Mouse (Mus musculus): ENCODE measurements around the gene Mpnd.

Mpnd gene

DNA sequence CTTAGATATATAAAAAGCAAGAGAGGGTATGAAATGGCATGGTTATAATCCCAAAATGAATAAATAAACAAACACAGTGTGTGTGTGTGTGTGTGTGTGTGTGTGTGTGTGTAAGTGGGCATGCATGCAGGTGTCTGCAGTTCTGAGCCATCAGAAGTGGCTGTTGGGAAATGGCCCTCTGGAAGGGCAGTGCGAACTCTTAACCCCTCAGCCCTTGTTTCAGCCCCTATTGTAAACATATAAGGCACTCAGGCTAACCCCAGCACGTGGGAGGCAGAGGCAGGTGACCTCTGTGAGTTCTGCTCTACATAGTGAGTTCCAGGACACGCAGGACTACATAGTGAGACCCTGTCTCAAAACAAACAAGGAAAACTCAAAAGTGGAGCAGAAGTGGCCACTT lies 28.2 kb upstream of the Mpnd start:
- CTCF ChIA-PET: no interaction called here

DNA sequence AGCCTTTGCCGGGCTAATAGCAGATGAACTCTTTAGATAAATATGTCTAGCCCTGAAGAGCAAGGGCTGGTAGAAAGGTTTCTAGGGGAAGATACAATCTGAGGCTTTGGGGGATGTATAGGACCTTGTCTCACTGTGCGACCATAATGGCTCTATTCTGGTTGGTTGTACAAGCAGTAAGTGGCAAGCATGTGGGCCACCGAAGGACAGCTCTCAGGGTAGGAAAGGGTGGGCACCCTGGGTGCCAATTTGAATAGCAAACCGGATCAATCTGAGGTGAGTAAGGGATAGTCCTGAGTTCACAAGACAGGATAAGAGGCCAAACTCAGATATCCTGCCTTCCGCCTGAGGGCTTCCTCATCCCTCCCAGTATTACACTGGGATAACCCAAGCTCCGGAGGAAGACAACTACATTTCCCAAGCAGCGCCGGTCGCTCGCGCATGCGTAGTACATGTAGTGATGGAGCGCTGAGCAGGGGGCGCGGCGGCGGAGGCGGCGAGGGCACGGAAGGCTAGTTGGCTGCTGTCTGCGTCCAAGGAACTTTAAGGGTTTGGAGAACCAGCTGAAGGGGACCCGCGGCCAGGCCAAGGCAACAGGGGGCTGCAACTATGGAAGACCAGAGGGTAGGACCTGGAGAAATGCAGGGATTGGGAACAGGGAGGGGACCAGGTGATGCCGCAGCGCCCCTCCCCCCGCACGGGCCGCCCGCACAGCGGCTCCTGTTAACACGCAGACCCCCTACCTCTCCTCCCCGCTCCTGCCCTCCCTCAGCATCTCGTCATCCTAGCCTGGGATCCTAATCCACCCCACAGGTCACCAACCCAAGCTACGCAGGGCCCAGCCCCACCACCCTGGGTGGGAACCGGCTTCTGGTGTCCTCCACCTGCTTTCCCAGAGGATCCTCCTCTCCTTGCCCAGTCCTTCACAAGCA lies 19.2 kb upstream of the Mpnd start, which contains the start of gene Fsd1:
TSS of gene Fsd1 (plus strand) at position 480 of the 932 bp plus-strand sequence.
- CTCF ChIA-PET: no interaction called here

DNA sequence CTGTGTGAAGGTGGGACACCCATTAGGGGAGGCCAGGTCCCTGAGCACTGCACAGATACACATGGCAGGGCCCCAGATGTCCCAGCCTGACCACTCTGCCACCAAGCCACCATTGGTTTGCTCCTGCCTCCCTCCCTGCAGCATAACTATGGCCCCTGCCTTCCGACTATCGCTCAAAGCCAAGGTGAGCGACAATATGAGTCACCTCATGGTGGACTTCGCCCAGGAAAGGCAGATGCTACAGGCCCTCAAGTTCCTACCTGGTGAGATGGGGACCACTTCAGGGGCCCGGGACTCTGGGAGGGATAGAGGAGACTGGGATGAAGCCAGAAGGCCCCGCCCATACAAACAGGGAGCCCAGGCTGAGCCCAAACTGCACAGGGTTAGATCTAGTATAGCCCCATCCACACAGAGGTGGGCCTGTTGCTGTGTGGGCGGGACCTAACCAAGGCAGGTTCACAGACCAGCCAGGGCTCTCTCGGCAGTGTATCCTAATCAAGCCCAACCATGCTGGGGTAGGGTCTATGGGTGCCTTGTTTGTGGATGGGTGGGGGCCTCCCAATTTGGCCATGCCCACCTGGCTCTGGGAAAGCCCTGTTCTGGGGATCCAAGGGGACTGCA lies 15.1 kb upstream of the Mpnd start:
- CTCF ChIA-PET: no interaction called here

DNA sequence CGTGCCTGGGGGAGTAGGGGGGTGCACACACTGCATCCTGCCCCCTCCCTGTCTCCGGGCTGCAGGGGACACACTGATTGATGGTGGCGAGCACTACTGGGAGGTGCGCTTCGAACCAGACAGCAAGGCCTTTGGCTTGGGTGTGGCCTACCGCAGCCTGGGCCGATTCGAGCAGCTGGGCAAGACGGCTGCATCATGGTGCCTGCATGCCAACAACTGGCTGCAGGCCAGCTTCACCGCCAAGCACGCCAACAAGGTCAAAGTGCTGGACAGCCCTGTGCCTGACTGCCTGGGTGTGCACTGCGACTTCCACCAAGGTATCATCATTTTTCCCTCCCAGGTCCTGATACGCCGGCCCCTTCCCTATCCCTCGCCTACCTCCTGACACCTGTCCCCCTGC lies 9.5 kb upstream of the Mpnd start:
- CTCF ChIA-PET: no interaction called here

DNA sequence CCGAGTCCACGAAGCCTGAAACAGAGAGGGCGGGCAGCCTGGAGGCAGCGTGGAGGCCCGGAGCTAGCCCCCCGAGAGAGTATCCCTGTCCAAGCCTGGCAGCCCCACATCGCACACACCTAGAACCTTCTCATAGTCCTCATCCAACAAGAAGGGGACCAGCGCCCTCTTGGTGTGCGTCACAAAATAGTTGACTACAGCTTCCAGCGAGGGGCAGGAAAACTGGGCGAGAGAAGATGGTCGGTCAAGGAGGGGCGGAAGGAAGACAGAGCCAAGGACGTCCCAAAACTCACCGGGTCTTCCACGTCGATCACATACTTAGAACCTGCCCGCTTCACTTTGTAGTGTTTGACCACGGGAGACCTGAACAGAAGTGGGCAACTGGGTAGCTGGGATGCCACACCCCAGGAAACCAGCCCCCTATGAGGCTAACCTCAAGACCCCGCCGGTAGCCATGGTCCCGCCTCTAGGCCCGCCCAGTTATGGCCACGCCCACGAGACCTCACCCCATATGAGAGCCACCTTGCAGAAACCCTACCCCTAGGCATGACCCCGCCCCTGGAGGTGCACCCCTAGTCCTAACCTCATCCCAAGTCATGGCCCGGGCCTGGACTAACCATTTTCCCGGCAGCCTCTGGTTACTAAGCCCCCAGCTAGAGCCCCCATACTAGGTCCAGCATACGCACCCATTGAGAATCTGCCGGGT lies 5.6 kb upstream of the Mpnd start:
- CTCF ChIA-PET: no interaction called here

DNA sequence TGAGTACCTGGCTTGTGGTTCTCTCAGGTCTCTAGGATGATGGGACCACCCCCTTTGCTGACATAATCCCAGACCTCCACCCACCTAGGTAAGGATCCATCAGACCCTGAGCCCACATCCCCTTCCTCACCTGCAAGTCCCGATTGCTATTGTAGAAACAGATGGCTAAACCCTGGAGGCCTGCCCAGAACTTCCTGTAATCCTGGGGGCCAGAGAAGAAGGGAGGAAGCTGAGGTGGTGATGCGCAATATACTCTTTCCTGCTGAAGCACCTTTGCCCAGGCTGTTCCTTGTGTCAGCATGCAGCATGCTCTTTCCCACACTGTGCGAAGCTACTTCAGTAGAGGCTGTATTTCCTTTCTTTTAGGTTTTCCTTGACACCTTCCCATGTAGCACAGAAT lies 2.5 kb upstream of the Mpnd start:
- CTCF ChIA-PET: no interaction called here

DNA sequence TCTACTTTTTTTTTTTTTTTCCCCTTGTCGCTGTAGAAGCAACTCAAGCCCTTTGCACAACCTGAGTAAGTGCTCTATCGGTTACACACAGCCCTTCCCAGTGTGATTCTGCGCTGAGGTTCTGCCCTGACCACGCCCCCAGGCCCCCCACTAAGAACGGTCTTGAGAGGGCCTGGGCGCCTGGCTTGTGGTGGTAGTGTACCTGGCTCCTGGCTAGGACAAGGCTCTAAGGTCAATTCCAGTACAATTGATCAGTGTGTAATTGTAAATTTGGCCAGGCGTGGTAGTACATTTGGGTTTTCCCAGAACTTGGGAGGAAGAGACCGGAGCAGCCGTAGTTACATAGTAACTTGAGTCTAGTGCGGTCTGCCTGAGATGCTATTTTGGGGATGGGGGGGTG lies 1.4 kb downstream of the Mpnd start:
- CTCF ChIA-PET: interaction anchor here (0.6 kb wide), 1 partner anchor 1280 kb away, joined by 3 read pairs; no protein-coding TSS in a partner anchor

DNA sequence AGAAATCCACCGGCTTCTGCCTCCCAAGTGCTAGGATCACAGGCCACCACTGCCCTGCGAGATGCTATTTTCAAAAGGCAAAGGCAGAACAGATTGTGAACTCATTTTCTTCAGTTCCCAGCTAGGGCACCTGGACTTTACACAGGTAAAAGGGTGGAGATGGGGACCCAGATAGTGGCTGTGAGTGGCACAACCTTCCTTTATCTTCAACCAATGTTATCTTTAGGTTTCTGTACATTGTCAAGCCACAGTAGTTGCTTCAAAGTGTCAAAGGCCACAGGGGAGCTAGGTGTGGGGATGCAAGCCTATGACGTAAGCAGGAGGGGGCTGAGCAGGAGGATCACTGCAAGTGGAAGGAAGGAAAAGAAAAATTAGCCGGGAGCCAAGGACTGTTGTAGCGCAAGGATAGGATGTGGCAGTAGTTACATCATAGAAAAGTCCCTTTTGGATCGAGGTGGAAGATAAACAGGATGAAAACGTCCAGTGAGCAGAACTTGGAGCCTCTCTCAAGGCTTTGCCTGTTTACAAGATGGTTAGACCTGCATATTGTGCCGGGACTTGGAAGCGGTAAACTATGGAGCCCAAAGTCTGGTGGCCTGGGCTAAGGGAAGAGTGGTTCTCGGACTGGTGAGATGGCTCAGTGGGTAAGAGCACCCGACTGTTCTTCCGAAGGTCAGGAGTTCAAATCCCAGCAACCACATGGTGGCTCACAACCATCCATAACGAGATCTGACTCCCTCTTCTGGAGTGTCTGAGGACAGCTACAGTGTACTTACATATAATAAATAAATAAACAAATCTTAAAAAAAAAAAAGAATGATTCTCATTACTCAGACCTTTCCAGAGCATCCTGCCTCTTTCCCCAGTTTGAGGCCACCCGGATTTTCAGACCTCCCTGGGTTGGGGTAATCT lies 2.2 kb downstream of the Mpnd start:
- CTCF ChIA-PET: interaction anchor here (0.5 to 1.8 kb wide), 3 partner anchors 9 to 1280 kb away, joined by 3 to 5 read pairs (median 4); no protein-coding TSS in a partner anchor

DNA sequence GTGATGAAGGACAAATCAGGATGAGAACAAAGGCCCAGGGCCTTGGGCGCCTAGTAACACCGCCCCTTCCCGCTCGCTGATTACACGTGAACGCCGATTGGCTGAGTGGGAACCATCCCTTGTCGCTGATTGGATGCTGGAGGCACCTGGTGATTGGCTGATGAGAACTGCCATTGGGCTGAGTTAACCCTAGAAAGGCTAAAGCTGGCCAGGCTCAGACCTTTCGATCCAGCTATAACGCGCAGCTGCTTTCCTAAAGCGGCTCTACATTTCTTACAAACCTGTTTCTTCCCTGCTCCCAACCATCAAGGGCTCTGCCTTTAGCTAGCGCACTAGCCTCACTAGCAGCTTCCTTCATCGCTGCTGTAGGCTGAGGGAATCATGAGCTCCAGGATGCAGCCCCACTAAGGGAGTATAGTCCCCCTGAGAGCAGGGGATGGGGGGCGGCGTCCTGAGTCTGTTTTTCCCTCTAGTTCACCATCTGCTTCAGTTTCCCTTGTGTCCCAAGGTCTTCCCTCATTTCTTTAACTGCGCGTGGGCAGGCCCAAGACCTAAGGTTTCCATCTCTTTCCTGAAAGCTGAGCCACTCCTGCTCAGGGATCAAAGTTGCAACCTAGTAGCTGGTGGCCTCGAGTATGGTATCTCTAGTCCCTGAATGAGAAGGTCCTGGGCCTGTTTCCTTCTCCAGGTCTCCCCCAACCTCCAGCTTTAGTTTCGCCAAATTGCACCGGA lies 3.0 kb downstream of the Mpnd start:
- CTCF ChIA-PET: interaction anchor here (0.5 to 1.8 kb wide), 3 partner anchors 9 to 114 kb away, joined by 4 to 6 read pairs (median 5); no protein-coding TSS in a partner anchor

DNA sequence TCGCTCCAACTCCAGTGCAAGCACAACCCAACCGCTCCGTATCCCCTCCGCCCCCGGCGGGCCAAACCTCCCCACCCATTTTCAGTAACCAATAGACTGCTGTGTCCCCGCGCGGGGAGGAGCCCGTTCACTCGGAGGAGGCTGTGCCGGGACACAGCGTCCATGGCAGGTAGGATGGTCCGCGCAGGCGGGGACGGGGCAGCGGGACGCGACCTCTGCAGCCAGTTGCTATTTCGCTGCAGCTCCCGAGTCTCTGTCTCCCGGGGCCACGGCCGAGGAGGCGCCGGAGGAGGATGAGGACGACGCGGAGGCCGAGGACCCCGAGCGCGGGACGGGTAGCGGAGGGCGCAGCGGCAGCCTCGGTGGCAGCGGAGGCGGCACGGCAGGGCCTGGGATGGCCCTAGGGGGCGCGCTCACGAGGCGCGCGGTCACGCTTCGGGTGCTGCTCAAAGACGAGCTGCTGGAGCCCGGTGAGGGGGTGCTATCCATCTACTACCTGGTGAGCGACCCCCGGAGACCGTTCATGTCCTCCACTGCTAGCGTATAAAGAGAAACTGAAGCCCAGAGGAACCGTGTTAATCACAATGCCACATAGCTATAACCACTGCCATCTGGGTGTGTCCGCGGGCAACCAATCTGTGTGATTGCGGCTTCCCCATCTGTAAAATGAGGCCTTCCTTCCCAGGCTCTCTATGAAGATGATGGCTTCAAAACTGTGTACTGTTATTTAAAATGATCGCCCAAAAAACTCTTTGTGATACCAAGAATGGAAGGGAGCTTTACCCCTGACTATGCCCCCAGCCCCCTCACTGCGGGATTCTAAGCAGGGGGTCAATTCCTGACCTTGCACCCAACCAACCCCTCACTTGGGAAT lies 3.8 kb downstream of the Mpnd start:
- CTCF ChIA-PET: interaction anchor here (0.7 to 1.8 kb wide), 5 partner anchors 8 to 51 kb away, joined by 3 to 6 read pairs (median 3); no protein-coding TSS in a partner anchor

DNA sequence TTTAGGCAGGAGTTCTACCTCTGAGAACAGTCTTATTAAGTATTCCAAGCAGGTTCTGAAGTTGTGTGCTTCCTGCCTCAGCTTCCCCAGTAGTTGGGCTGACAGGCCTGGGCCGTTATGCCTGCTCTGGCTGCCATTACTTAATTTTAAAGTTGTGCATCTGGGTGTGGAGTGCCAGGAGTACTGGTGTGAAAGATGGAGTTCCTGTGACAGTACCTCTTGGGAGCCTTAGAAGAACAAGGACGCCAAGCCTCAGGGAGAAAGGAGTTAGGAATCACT lies 4.4 kb downstream of the Mpnd start:
- CTCF ChIA-PET: interaction anchor here (0.7 to 1.5 kb wide), 4 partner anchors 11 to 51 kb away, joined by 3 to 6 read pairs (median 3); no protein-coding TSS in a partner anchor

DNA sequence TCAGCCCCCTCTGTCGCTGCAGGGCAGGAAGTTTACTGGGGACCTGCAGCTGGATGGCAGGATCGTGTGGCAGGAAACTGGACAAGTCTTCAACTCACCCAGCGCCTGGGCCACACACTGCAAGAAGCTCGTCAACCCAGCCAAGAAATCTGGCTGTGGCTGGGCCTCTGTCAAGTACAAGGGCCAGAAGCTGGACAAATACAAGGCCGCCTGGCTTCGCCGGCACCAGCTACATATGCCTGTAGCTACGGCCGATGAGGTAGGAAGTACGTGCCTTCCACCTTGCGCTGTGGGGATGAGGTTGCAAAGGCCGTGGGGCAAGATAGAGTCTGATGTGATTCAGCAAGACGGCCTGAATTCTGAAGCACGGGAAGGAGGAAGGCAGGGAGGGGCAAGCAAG lies 4.7 kb downstream of the Mpnd start:
- CTCF ChIA-PET: interaction anchor here (0.7 to 1.5 kb wide), 3 partner anchors 11 to 50 kb away, joined by 3 to 6 read pairs (median 3); no protein-coding TSS in a partner anchor

DNA sequence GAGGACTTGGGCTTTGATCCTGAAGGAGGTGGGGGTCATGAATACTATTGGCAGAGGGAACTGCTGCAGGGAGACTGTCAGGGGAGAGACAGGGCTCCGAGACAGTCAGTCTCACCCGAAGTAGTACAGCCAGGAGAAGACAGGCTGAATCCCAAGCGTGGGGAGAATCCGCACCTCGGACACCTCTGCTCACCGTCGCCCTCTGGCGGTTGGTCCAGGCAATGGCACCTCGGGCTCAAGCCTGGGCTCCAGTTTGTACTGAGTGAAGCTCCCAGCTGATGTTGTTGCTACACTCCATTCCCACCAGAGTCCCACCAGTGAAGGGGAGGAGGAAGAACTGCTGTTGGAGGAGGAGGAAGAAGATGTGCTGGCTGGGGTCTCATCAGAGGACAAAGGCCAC lies 5.2 kb downstream of the Mpnd start:
- CTCF ChIA-PET: interaction anchor here (1.3 kb wide), 1 partner anchor 11 kb away, joined by 3 read pairs; no protein-coding TSS in a partner anchor

DNA sequence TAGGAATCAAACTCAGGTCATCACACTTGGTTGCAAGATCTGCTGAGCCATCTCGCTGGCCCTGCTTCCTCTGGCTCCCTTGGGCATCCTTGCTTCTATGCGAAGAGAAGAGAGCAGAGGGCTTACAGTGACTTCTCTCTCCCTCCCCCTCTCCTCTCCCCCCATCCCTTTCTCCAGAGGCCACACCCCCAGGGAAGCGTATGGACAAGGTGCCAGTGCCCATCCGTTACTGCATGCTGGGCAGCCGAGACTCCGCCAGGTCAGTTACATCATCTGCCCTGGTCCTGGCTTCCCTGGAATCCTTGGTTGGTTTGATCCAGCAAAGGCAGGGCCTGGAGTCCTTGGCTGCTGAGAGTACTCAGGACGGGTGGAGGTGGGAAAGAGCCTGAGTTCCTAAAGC lies 5.9 kb downstream of the Mpnd start:
- CTCF ChIA-PET: no interaction called here

DNA sequence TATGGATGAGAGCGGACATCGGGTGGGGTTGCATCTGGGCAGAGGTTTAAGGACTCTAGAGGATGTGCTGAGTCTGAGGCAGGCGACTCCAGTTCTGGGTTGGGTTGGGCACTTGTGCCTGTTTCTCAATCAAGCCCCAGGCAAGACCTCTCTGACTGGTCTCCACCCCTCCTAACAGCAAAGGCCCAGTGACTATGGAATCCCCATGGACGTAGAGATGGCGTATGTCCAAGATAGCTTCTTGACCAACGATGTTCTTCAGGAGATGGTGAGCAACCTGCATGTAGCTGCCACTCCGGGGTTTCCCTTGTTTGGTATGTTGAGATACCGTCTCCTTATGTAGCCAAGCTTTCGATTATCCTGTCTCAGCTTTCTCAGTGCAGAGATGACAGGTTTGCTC lies 9.8 kb downstream of the Mpnd start:
- CTCF ChIA-PET: no interaction called here

DNA sequence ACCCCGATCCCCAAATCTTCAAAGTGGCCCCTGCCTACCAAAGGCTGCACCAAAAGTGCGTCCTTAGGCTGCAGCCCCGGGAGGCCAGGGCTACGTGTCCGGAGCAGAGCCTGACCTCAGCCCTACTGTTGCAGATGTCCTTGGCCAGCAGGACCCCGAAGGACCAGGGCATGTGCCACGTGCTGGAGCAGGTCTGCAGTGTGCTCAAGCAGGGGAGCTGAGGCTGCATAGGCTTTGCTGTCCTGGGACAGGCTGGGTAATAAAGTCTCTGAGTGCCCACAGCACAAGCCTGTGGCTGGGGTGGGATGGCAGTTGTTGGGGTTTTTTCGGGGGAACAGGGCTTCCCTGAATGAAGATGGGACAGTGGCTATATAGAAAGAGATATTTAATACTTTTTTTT lies 10.9 kb downstream of the Mpnd start:
- CTCF ChIA-PET: no interaction called here

DNA sequence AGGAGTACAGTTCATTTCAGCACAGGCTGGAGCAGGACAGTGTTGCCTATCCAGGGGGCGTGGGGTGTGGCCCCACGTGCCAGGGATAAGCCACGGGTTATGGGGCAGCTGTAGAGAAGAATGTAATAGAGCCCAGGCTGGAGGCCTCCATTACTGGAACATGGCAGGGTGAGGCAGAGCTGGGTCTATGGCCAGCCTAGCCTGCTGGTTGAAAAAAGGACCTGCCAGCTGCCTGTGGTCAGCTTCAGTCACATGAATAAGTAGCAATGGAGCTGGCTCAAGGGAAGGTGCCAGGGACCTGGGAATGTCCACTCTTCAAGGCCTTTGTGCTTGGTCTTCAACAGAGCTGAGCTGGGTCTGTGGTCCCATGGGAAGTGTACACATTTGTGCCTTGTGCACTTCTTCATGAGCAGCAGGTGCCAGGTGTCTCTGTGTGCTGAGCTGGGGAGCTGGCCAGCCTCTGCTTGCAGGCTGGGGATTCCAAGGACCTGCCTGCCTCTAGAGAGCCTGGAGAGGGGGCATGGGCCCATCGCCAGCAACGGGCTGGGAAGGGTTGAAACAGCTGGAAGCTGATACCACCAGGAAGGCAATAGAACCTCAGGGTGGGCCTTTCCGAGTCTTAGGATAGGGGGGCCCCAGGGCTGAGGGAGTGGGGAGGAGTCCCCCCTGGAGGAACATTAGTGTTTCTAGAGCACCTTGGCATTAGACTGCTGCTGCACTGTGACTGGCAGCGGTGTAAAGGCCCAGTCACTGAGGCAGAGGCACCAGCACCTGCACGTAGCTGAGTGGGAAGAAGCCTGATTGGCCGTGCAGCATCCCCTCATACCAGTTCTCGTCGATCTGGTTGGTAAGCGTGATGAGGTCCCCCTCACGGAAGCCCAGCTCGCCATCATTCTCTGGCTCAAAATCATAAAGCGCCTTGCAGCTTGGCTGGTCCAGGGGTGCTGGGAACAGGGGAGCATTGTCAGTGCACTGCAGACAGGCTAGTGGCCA lies 11.6 kb downstream of the Mpnd start:
- CTCF ChIA-PET: interaction anchor here (1.1 kb wide), 1 partner anchor 9 kb away, joined by 5 read pairs; no protein-coding TSS in a partner anchor

DNA sequence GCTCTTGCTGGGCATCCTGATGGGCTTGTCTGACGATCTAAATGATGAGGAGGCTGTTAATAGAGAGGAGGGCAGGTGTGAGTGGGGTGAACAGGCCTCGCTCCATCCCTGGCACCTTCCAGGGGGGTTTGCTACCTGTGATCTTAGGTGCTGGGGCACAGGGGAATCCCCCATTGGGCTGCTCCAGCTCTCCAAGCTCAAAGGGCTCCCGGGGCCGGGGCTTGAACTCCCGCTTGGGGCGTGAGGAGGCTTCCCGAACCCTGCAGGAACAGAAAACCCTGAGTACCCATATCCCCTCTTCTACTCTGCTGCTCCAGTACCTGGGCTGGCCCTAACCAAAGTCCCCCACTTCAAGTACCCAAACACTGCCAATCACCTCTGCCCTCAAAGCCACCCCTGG lies 12.3 kb downstream of the Mpnd start:
- CTCF ChIA-PET: interaction anchor here (1.1 kb wide), 1 partner anchor 9 kb away, joined by 5 read pairs; no protein-coding TSS in a partner anchor

Data from spleen, embryonic (tissue).